Mouse (Mus musculus): Measurements from ENCODE around the gene Klf2. TPM values are rescaled to one million over a fixed set of nuclear protein-coding genes. Genes with fewer than 3 reads are reported as not detected.

The Klf2 gene
- polyA plus RNA-seq, 1 experiment from 2014 or later = 7.9 TPM

- H3K4me2 ChIP-seq = no peak overlapping the region; the same call in 1 of the 2 replicates
- no peak overlapping the region for H3K4me3 ChIP-seq (replicated peaks)
- no peak overlapping the region for H3K27ac ChIP-seq (replicated peaks)
- H3K9me3 ChIP-seq (replicated peaks) = no peaks in the 10 kb centered on the region
- H3K36me3 ChIP-seq = no peaks in the 10 kb centered on the region
- H3K27me3 ChIP-seq (replicated peaks) = peaks cover 44% of the 10 kb centered on the region
- H3K4me1 ChIP-seq = peaks cover 19% of the 10 kb centered on the region
- ATAC-seq (ENCODE audit: low FRiP score) = no peak
- 81% methylated on average over 7 of the region's 7 CpGs for WGBS
- no peak overlapping the region for H3K9ac ChIP-seq (replicated peaks)
Observed at GRCm38 (mm10) chr8:72322471-72322889, 3.6 kb downstream of the Klf2 start.

DNA sequence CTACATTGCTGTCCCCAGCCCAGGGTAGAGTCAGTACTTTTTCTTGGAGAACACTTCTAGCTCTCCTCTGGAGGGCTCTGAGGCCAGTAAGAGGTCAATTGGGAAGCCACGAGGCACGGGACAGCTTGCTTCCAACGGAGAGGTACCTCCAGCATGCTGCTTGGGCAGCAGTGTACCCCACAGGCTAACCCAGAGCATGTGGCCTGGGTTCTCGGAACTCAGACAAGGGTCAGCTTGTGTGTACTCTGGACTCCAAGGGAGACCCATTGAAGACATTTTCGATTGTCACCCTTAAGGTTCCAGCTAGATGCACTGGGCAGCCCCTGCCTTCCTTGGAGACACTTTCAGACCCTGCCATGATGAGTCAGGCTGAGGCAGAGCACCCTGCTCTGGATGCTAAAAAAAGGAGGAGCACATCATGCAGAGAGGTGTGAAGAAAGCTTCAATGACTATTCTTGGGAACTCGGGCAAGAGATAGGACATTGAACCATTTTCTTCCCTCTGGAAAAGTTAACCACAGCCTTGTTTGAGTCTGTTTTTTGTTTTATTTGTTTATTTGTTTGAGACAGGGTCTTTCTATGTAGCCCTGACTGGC, 4.4 kb downstream of the Klf2 start:
- Histone ChIP-seq H3K27ac (replicated peaks) (no peak overlapping the region), H3K27me3 (replicated peaks) (peaks cover 44% of the 10 kb centered on the region), H3K4me3 (replicated peaks) (no peak overlapping the region), H3K4me2 (no peak overlapping the region), H3K9me3 (replicated peaks) (no peaks in the 10 kb centered on the region), H3K36me3 (no peaks in the 10 kb centered on the region), H3K4me1 (peaks cover 19% of the 10 kb centered on the region), H3K9ac (replicated peaks) (no peak overlapping the region)
- WGBS = 60% methylated on average over 6 of the region's 6 CpGs
- no peak for ATAC-seq (ENCODE audit: low FRiP score)

GRCm38 (mm10) chr8:72324036-72324706, 5.3 kb downstream of the Klf2 start:
- Histone ChIP-seq H3K9ac (replicated peaks) (no peak overlapping the region), H3K27me3 (replicated peaks) (peaks cover 40% of the 10 kb centered on the region), H3K9me3 (replicated peaks) (no peaks in the 10 kb centered on the region), H3K4me1 (peaks cover 12% of the 10 kb centered on the region), H3K27ac (replicated peaks) (no peak overlapping the region), H3K4me3 (replicated peaks) (no peak overlapping the region), H3K36me3 (no peaks in the 10 kb centered on the region), H3K4me2 (no peak overlapping the region)
- no peak for ATAC-seq (ENCODE audit: low FRiP score)
- WGBS = 83% methylated on average over 10 of the region's 10 CpGs

- H3K4me2 ChIP-seq = no peak overlapping the region
- peaks cover 34% of the 10 kb centered on the region for H3K27me3 ChIP-seq (replicated peaks)
- no peaks in the 10 kb centered on the region for H3K36me3 ChIP-seq
- no peak for ATAC-seq (ENCODE audit: low FRiP score)
- H3K27ac ChIP-seq (replicated peaks) = no peak overlapping the region
- H3K9me3 ChIP-seq (replicated peaks) = no peaks in the 10 kb centered on the region
- no peak overlapping the region for H3K4me3 ChIP-seq (replicated peaks)
- 71% methylated on average over 2 of the region's 2 CpGs for WGBS
- H3K9ac ChIP-seq (replicated peaks) = no peak overlapping the region
- peaks cover 6% of the 10 kb centered on the region for H3K4me1 ChIP-seq
Observed at GRCm38 (mm10) chr8:72324708-72325107, 5.9 kb downstream of the Klf2 start.

- H3K9me3 ChIP-seq (replicated peaks) = no peaks in the 10 kb centered on the region
- no peaks in the 10 kb centered on the region for H3K36me3 ChIP-seq
- H3K4me3 ChIP-seq (replicated peaks) = no peak overlapping the region
- no peak for ATAC-seq (ENCODE audit: low FRiP score)
- no peak overlapping the region for H3K9ac ChIP-seq (replicated peaks)
- H3K4me1 ChIP-seq = no peaks in the 10 kb centered on the region
- no peaks in the 10 kb centered on the region for H3K27me3 ChIP-seq (replicated peaks)
- H3K4me2 ChIP-seq = no peak overlapping the region
- 90% methylated on average over 3 of the region's 3 CpGs for WGBS
- H3K27ac ChIP-seq (replicated peaks) = no peak overlapping the region
Observed at GRCm38 (mm10) chr8:72329116-72329515, 10.3 kb downstream of the Klf2 start.

GRCm38 (mm10) chr8:72330806-72331516, 12.1 kb downstream of the Klf2 start:
- Histone ChIP-seq H3K4me2 (no peak overlapping the region), H3K27ac (replicated peaks) (no peak overlapping the region), H3K27me3 (replicated peaks) (no peaks in the 10 kb centered on the region), H3K4me1 (no peaks in the 10 kb centered on the region), H3K36me3 (peaks cover 6% of the 10 kb centered on the region), H3K4me3 (replicated peaks) (no peak overlapping the region), H3K9me3 (replicated peaks) (no peaks in the 10 kb centered on the region), H3K9ac (replicated peaks) (no peak overlapping the region)
- 84% methylated on average over 6 of the region's 6 CpGs for WGBS
- ATAC-seq (ENCODE audit: low FRiP score) = no peak

DNA sequence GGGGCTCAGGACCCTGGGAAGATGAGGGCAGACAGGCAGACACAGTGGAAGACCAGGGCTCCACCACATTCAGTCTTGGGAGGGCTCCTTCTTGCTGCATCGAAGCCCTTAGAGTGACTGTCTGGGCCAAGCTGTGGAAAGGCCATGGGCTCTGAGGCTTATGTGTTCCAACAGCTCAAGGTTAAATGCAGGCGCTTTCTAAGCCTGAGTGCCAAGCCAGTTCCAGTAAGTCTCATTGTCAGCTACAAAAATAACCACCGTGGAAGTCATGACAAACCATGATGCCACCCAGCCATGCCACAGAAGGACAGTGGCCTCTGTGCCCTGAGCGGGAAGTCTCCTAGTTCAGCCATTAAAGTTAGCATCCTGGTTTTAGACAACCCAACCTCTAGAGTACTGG, 12.8 kb downstream of the Klf2 start:
- Histone ChIP-seq H3K4me3 (replicated peaks) (no peak overlapping the region), H3K4me1 (no peaks in the 10 kb centered on the region), H3K9ac (replicated peaks) (no peak overlapping the region), H3K4me2 (no peak overlapping the region), H3K27ac (replicated peaks) (no peak overlapping the region), H3K36me3 (peaks cover 8% of the 10 kb centered on the region), H3K27me3 (replicated peaks) (no peaks in the 10 kb centered on the region), H3K9me3 (replicated peaks) (no peaks in the 10 kb centered on the region)
- 96% methylated on average over 4 of the region's 4 CpGs for WGBS
- no peak for ATAC-seq (ENCODE audit: low FRiP score)

- Histone ChIP-seq H3K4me3 (replicated peaks) (no peak overlapping the region), H3K27ac (replicated peaks) (no peak overlapping the region), H3K27me3 (replicated peaks) (no peaks in the 10 kb centered on the region), H3K36me3 (peaks cover 24% of the 10 kb centered on the region), H3K4me2 (no peak overlapping the region), H3K9me3 (replicated peaks) (no peaks in the 10 kb centered on the region), H3K9ac (replicated peaks) (no peak overlapping the region), H3K4me1 (no peaks in the 10 kb centered on the region)
- 43% methylated on average over 3 of the region's 3 CpGs for WGBS
- no peak for ATAC-seq (ENCODE audit: low FRiP score)
Observed at GRCm38 (mm10) chr8:72333429-72334143, 14.8 kb downstream of the Klf2 start.

GRCm38 (mm10) chr8:72334144-72334641, 15.4 kb downstream of the Klf2 start:
- peaks cover 30% of the 10 kb centered on the region for H3K36me3 ChIP-seq
- no peak for ATAC-seq (ENCODE audit: low FRiP score)
- WGBS = 65% methylated on average over 4 of the region's 4 CpGs
- no peaks in the 10 kb centered on the region for H3K4me1 ChIP-seq
- no peak overlapping the region for H3K27ac ChIP-seq (replicated peaks)
- H3K4me2 ChIP-seq = no peak overlapping the region
- no peak overlapping the region for H3K9ac ChIP-seq (replicated peaks)
- no peak overlapping the region for H3K4me3 ChIP-seq (replicated peaks)
- no peaks in the 10 kb centered on the region for H3K27me3 ChIP-seq (replicated peaks)
- H3K9me3 ChIP-seq (replicated peaks) = no peaks in the 10 kb centered on the region

DNA sequence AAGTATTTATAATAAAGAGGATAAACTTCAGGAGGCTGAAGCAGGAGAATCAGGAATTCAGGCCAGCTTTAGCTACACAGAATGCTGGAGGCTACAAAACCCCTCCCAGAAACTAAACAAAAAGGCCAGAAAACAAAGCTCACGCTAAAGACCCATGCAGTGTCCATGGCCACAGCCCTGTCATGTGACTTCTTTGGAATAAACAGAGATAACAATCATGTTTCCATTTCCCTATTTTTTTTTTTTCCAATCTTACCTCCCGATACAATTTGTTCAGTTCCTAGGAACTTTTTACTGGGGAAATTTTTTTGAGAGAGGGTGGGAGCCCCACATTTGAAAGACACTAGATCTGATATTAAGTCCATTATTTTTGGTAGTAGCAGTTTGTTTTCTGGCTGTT, 17.4 kb downstream of the Klf2 start:
- Histone ChIP-seq H3K36me3 (peaks cover 50% of the 10 kb centered on the region), H3K4me2 (no peak overlapping the region), H3K9me3 (replicated peaks) (no peaks in the 10 kb centered on the region), H3K27me3 (replicated peaks) (no peaks in the 10 kb centered on the region), H3K4me1 (no peaks in the 10 kb centered on the region), H3K9ac (replicated peaks) (no peak overlapping the region), H3K4me3 (replicated peaks) (no peak overlapping the region), H3K27ac (replicated peaks) (no peak overlapping the region)
- WGBS = 88% methylated on average over 2 of the region's 2 CpGs
- no peak for ATAC-seq (ENCODE audit: low FRiP score)

DNA sequence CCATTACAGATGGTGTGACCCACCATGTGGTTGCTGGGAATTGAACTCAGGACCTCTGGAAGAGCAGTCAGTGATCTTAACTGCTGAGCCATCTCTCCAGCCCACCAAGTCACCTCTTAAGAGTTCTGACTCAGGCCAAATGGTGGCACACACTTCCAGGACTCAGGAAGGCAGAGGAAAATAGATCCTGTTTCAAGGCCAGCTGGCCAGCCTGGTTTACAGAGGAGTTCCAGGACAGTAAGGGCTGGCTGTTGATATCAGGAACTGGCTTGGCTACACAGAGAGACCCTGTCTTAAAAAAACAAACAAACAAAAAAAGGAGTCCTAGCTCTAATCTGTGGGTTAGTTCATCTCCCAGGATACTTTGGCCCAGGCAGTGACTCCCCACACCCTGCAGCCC, 18.2 kb downstream of the Klf2 start:
- Histone ChIP-seq H3K27me3 (replicated peaks) (no peaks in the 10 kb centered on the region), H3K4me2 (no peak overlapping the region), H3K4me3 (replicated peaks) (no peak overlapping the region), H3K9me3 (replicated peaks) (no peaks in the 10 kb centered on the region), H3K4me1 (no peaks in the 10 kb centered on the region), H3K27ac (replicated peaks) (no peak overlapping the region), H3K36me3 (peaks cover 57% of the 10 kb centered on the region), H3K9ac (replicated peaks) (no peak overlapping the region)
- no peak for ATAC-seq (ENCODE audit: low FRiP score)
